Mouse (Mus musculus) skeletal muscle tissue, postnatal 0 days (tissue): ENCODE data around the gene Olfr213. TPM values are rescaled to one million over a fixed set of nuclear protein-coding genes. Genes with fewer than 3 reads are reported as not detected.

Experiments
- polyA plus RNA-seq: library from polyadenylated mRNA; unstranded; fragments of >200 nt; fragmentation: Nextera tagmentation; extraction: Ambion mirVana; gene quantifications from 2 replicates; pipeline ENCODE4 v1.2.1, GENCODE M21; 2015

The Olfr213 gene
- polyA plus RNA-seq: not detected in 2 replicates

GRCm38 (mm10) chr6:116538156-116538555 lies at the start of gene Olfr213:
Olfr213 (plus strand) TSS chr6:116538456.

GRCm38 (mm10) chr6:116488791-116489190 lies 49.5 kb upstream of the Olfr213 start, which contains the start of gene Olfr211:
Olfr211 (plus strand) TSS chr6:116489091.

GRCm38 (mm10) chr6:116506302-116507003 lies 31.8 kb upstream of the Olfr213 start, which contains the start of gene Olfr212:
Olfr212 (plus strand) TSS chr6:116506516.

GRCm38 (mm10) chr6:116550841-116551240 lies 12.6 kb downstream of the Olfr213 start, which contains the start of gene Gm5580:
Gm5580 (plus strand) TSS chr6:116551141.

GRCm38 (mm10) chr6:116553935-116554334 lies 15.7 kb downstream of the Olfr213 start, which contains the start of gene Olfr214:
Olfr214 (plus strand) TSS chr6:116554235.

GRCm38 (mm10) chr6:116584095-116584494 lies 45.8 kb downstream of the Olfr213 start, which contains the start of gene Olfr215:
Olfr215 (minus strand) TSS chr6:116584195.

Other genes with a start within 250 kb of the Olfr213 start
- 15.8 and 17.0 TPM in 2 replicates for gene March8, start 200.4 kb upstream of the Olfr213 start, polyA plus RNA-seq
- 2.0 and 2.9 TPM in 2 replicates for gene Alox5, start 77.3 kb upstream of the Olfr213 start, polyA plus RNA-seq
- gene Olfr211, start 49.4 kb upstream of the Olfr213 start, polyA plus RNA-seq: not detected in 2 replicates
- not detected in 2 replicates for gene Olfr212, start 31.9 kb upstream of the Olfr213 start, polyA plus RNA-seq
- gene Gm5580, start 12.7 kb downstream of the Olfr213 start, polyA plus RNA-seq: 0.33 and 0.42 TPM in 2 replicates
- not detected in 2 replicates for gene Olfr214, start 15.8 kb downstream of the Olfr213 start, polyA plus RNA-seq
- gene Olfr215, start 45.7 kb downstream of the Olfr213 start, polyA plus RNA-seq: not detected in 2 replicates
- 41.5 and 45.5 TPM in 2 replicates for gene Zfp422, start 90.5 kb downstream of the Olfr213 start, polyA plus RNA-seq
- gene Depp1, start 112.2 kb downstream of the Olfr213 start, polyA plus RNA-seq: 23.4 and 30.2 TPM in 2 replicates
- 17.6 and 18.2 TPM in 2 replicates for gene Rassf4, start 135.5 kb downstream of the Olfr213 start, polyA plus RNA-seq
- gene Tmem72, start 178.5 kb downstream of the Olfr213 start, polyA plus RNA-seq: 3.2 and 3.3 TPM in 2 replicates